Mouse (Mus musculus) gastrocnemius, adult 8-10 months (tissue): ENCODE measurements at regions not wholly inside any gene's neighbourhood (a gene's known extent, or its start where the extent isn't known, plus 50 kb on each side); places are given as distances from the start of the nearest gene placed in this dataset.

Source experiments
- DNase-seq, 2 experiments: peaks; one replicate each; pipeline ENCODE4 v3.0.0; 2022; ENCODE audit warnings: low spot score in 2 of 2

DNA sequence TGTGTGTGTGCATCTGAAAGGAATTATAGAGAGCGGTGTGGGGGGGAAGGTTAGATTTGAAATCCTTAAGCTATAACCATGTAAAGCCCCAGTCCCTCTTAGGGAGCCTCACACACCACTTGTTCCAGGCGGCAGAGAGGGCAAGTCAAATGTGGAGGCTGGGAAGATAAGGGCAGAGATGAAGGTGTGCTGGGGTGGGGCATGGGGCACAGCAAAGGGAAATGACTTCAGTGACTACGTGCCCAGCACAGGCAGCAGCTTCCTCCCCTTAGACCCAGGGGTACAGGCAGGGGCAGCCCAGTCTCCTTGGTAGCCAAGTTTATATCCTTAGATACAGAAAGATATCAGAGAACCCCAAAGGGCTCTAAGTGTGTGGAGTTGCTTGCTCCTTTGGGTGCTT is 161.8 kb upstream of the 4930535I16Rik start:
- no peak for DNase-seq

DNA sequence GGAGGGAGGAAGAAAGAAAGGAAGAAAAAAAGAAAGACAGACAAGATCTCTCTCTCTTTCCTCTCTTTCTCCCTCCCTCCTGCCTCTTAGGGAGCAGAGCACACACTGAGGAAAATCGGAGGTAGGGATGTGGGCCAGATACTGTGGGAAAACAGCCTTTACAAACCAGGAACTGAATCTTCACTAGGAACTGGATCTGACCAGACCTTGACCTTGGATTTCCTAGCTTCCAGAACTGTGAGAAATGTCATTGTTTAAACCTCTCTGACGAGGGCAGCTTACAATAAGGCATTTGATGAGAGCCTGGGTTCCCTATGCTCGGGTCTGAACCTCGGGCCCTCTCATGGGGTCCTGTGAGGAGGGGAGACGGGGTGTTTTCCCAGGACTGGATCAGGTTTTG is 157.7 kb upstream of the 4930535I16Rik start:
- DNase-seq, result no peak

GRCm38 (mm10) chr4:124073646-124074045 is 155.8 kb upstream of the 4930535I16Rik start:
- DNase-seq, result no peak

DNA sequence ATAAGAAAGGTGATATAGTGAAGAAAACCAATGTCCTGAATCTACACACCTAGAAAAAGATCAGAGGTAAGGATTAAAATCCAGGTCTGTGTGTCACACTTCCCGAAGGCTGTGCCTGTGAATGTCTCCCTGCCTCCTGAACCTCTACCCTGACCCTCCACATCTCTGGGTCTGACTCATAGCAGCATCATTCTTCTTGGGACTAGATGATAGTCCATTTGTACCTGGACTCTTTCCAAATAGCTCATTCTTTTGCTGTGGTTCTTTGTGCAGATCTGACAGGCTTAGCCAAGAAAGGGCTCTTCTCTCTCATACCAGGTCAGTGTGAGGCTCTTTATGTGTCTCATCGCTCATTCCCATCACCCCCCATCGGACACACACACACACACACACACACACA is 146.8 kb upstream of the 4930535I16Rik start:
- no peak for DNase-seq

DNA sequence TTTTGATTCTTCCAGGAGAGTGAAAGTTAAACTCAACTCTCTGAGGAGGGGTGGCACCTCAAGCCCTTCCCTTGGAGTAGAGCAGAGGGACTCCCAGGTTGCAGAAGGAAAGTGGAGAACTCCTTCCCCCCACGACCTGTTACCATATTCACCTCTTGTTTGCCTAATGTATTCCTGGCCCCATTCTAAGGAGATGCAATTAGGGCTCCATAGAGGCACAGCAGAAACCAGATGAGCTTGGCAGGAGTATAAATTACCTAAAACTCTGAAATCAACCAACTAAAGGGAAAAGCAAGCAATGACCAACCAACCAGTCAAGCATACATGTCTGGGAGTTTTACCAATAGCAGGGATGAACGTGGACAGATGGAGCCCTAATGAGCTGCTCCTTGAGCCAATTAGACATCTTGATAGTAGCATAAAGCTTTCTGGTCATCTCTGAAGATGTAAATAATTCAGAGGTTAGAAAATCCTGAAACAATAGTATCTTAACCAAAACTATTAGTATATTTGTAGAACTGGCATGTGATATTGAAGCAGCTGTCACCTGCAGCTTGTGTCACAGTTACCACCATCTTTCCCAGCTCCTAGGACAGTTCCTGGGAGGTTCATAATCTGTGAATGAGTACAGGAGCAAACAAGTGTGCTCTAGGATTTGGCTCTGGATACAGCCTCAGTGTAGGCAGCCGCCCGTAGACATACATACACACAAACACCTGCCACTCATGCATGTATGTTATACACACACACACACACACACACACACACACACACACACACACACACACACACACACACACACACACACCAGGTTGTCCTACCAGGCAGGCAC is 145.7 kb upstream of the 4930535I16Rik start:
- DNase-seq, result no peak

GRCm38 (mm10) chr4:124057607-124058006 is 139.8 kb upstream of the 4930535I16Rik start:
- no peak for DNase-seq

GRCm38 (mm10) chr4:124054240-124054760 is 136.5 kb upstream of the 4930535I16Rik start:
- DNase-seq, result no peak

- DNase-seq, result no peak
These were observed 135.7 kb upstream of the 4930535I16Rik start for GRCm38 (mm10) chr4:124053340-124054038.

DNA sequence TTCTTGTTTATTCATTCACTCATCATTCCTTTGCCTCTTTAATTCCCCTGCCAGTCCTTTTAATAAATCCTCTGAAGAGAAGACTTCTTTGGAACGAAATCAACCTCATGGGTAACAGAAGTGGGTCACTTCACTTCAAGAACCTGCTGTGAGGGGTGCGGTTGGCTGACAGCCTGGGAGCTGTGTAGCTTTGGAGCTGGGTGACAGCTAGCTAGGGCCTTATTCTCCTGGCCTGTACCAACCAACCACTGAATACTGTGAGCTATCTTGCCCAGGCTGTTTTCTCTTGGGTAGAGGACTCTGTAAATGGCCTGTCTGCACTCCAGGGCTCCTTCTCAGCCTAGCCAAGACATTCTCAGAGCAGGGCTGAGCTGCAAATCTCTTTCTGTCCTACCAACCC is 134.6 kb upstream of the 4930535I16Rik start:
- no peak for DNase-seq

GRCm38 (mm10) chr4:124048348-124048831 is 130.6 kb upstream of the 4930535I16Rik start:
- DNase-seq, result no peak

DNA sequence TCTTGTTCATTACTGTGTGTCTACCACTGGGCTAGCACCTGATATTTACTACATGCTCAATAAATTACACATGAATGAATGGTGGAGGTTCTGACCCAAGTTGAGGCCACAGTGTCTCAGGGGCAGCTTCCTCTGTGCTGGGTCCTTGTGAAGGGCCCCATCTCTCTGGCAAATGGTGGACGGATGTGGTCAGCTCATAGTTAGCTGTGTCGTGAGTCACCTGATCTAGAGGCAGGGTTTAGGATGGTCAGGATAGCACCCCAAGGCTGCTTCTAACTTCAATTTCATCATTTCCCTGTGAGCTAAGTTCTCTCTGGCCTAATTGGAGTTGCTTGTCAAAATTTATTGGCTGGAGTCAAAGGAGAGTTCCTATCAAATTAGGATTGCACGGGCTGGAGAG is 130.1 kb upstream of the 4930535I16Rik start:
- no peak for DNase-seq

GRCm38 (mm10) chr4:124036483-124036882 is 118.7 kb upstream of the 4930535I16Rik start:
- DNase-seq, result no peak

DNA sequence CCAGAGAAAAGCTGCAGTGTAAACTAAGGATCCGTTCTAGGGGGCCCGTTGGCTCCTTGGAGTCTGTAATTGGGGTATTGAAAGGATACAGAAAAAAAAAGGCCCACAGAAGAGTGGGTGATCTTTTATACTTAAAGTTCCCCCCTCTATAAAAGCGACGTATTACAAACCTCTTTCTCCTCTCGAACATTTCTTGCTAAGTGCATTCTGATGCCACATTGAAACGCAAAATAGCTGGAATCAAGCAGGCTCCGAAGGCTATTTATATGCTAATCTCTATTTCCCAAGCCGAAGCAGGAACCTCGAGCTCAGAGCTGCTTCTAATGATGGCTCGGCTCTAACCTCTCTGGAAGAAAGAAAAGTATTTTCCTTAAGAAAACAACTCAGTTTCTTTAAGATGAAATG is 117.8 kb upstream of the 4930535I16Rik start:
- DNase-seq, result no peak

DNA sequence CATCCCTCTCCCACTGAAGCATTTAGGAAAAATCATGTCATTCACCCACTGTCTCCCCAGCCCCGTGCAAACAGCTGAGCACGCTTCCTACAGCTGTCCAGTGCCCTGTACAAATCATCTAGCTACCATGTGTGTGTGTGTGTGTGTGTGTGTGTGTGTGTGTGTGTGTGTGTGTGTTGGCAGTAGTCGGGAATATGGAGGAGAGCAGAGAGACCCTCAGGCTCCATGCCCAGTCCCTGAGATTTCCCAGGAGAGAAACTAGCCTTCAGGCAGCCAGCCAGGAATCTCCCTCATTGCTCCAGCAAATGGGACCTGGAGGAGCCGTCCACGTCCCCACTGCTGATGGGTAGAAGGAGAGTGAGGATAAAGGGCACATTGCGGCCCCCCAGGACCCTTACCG is 117.4 kb upstream of the 4930535I16Rik start:
- DNase-seq, result no peak

DNA sequence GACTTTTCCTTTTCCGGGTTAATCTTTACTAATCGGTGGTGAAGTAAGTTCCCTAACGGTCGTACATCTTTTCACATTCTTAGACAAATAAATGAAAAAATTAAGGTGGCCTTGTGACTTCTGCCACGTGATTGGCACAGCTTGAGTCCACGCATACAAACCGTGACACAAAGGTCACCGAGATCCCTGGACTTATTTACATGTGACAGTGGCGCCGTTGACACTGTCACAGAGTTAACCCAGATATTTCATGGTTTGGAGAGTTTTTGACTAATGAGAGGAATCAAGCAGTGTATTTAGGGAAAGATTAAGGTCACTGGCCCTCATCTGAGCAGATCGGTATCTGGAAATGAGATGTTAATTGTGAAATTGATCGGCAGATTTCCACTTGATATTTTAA is 110.2 kb upstream of the 4930535I16Rik start:
- DNase-seq, result no peak

GRCm38 (mm10) chr4:124016401-124016800 is 98.6 kb upstream of the 4930535I16Rik start:
- DNase-seq, result no peak

DNA sequence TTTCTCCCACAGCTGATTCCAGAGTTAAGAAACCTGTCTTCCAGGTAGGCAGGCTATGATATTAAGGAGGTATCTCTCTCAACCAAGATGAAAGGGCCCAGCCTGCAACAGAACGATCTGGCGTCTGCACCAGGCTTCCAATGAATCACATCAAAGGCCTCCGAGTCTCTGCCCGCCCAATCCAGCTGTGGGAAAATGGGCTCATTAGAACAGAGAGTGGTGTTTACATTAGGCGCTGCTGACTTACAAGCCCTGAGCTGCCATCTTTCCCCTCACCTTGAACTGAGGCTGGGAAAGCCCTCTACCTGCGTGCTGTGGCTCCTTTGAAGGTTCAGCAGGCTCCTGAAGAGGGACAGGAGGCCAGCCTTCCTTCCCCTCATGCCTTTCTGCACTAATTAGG is 97.5 kb upstream of the 4930535I16Rik start:
- no peak for DNase-seq

DNA sequence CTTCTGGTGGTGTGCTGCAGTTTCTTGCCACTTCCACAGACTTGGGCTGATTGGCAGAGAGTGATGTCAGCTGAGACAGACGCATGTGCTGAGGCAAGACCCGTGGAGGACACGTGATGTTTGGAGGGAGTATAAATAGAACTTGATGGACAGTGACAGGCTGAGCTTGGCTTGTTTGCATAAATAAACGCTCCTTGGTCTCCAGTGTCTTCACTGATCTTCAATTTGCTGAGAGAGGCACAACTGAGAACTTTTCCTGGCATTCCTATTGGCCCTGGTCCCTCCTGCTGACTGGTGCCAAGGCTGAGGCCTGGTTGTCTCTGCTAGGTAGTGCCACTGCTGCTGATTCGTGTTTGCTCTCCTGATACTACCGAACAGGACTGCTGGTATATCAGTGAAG is 94.6 kb upstream of the 4930535I16Rik start:
- DNase-seq, result peak; percentile 8 to 24

GRCm38 (mm10) chr4:124008725-124009124 is 90.9 kb upstream of the 4930535I16Rik start:
- DNase-seq, result no peak

- DNase-seq, result no peak
These were observed 87.9 kb upstream of the 4930535I16Rik start for GRCm38 (mm10) chr4:124005626-124006315.

- no peak for DNase-seq
These were observed 84.9 kb upstream of the 4930535I16Rik start for GRCm38 (mm10) chr4:124002760-124003159.

- DNase-seq, result no peak
These were observed 84.3 kb upstream of the 4930535I16Rik start for GRCm38 (mm10) chr4:124002105-124002504.
